Mouse (Mus musculus) hindbrain, embryonic 12.5 days (tissue): Measurements from ENCODE around the gene Nop10. TPM values are rescaled to one million over a fixed set of nuclear protein-coding genes. Genes with fewer than 3 reads are reported as not detected.

Experiments
- ATAC-seq: fragments of 200-750 bp; cut with Nextera tagmentation; 2 replicates; pipeline ENCODE4 v1.8.0; 2017; ENCODE audit warnings: moderate TSS enrichment; ENCODE audit not compliant: low FRiP score
- H3K27ac ChIP-seq: fragments of 300-500 bp; sonication (generic); 2 replicates; pipeline ENCODE4 v1.5.1; 2016; ENCODE audit warnings: mild to moderate bottlenecking
- H3K27me3 ChIP-seq: fragments of 300-500 bp; sonication (generic); 2 replicates; pipeline ENCODE4 v1.6.1; 2016; ENCODE audit warnings: mild to moderate bottlenecking
- H3K36me3 ChIP-seq: fragments of 300-500 bp; sonication (generic); 2 replicates; pipeline ENCODE4 v1.6.1; 2016; ENCODE audit warnings: mild to moderate bottlenecking
- H3K4me1 ChIP-seq: fragments of 300-500 bp; sonication (generic); 2 replicates; pipeline ENCODE4 v1.6.1; 2016
- H3K4me2 ChIP-seq: fragments of 300-500 bp; sonication (generic); replicated peaks from 2 replicates; pipeline ENCODE4 v1.6.1; 2016; ENCODE audit warnings: mild to moderate bottlenecking
- H3K4me3 ChIP-seq: fragments of 300-500 bp; sonication (generic); 2 replicates; pipeline ENCODE4 v1.5.1; 2016; ENCODE audit warnings: mild to moderate bottlenecking
- H3K9ac ChIP-seq: fragments of 300-500 bp; sonication (generic); 2 replicates; pipeline ENCODE4 v1.6.1; 2016; ENCODE audit warnings: mild to moderate bottlenecking, moderate library complexity
- H3K9me3 ChIP-seq: fragments of 300-500 bp; sonication (generic); replicated peaks from 2 replicates; pipeline ENCODE4 v1.6.1; 2016; ENCODE audit warnings: mild to moderate bottlenecking
- WGBS: fragments of 180-500 bp; shearing (Covaris S2); methylation state at CpG from one replicate; pipeline ENCODE4 v1.1.7; 2016; 5-methylcytosine and 5-hydroxymethylcytosine counted together
- polyA plus RNA-seq: library from polyadenylated mRNA; unstranded; fragments of >200 nt; fragmentation: Nextera tagmentation; extraction: Ambion mirVana; gene quantifications from 2 replicates; pipeline ENCODE4 v1.2.1, GENCODE M21; 2016

Gene Nop10
- polyA plus RNA-seq, 1 experiment from 2014 or later = 127 TPM

GRCm38 (mm10) chr2:112292823-112293222 is 31.1 kb downstream of the Nop10 start:
- WGBS = 92% methylated on average over 2 of the region's 2 CpGs
- no peaks in the 10 kb centered on the region for H3K4me1 ChIP-seq
- no peak for ATAC-seq
- no peak overlapping the region for H3K27ac ChIP-seq
- H3K27me3 ChIP-seq = no peaks in the 10 kb centered on the region
- no peaks in the 10 kb centered on the region for H3K9me3 ChIP-seq
- no peak overlapping the region for H3K9ac ChIP-seq
- no peaks in the 10 kb centered on the region for H3K36me3 ChIP-seq
- no peak overlapping the region for H3K4me3 ChIP-seq
- no peak overlapping the region for H3K4me2 ChIP-seq

DNA sequence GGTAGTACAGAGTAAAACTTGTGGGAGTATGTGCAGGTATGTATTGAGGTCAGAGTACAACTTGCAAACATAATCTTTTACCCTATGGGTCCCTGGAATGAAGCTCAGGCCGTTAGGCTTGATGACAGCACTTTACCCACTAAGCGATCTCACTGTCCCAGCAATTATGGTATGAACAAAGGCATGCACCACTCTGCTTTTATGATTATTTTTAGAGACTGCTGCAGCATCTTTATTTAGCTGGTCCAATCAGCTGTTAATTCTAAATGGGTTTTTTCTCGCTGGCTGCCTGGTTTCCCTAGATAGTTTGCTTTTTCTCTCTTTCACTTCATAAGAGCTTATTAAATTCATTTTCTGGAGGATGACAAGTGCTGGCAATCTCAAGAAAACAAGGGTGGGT is 34.5 kb downstream of the Nop10 start:
- Histone ChIP-seq H3K36me3 (no peaks in the 10 kb centered on the region), H3K9ac (no peak overlapping the region), H3K27ac (no peak overlapping the region), H3K9me3 (no peaks in the 10 kb centered on the region), H3K27me3 (no peaks in the 10 kb centered on the region), H3K4me3 (no peak overlapping the region), H3K4me2 (no peak overlapping the region), H3K4me1 (no peaks in the 10 kb centered on the region)
- no peak for ATAC-seq
- 88% methylated on average over 3 of the region's 3 CpGs for WGBS

DNA sequence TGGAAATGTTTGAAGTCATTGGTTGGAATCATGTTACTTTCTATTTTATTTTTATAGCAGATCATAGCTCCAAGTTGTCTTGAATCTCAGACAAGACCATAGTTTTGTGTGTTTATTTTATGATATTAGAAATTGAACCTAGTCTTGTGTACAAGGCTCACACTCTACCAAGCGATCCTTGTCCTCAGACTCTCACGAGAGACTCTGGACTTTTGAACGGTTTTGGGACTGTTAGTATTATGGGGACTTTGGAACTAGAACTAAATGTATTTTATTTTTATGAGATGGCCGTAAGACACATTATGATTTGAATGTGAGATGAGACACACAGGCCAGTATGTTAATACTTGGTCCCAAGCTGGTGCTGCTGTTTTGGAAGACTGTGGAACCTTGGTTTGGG is 36.5 kb downstream of the Nop10 start:
- H3K4me1 ChIP-seq = no peaks in the 10 kb centered on the region
- no peaks in the 10 kb centered on the region for H3K36me3 ChIP-seq
- H3K4me2 ChIP-seq = no peak overlapping the region
- H3K4me3 ChIP-seq = no peak overlapping the region
- H3K9me3 ChIP-seq = no peaks in the 10 kb centered on the region
- 96% methylated on average over 4 of the region's 4 CpGs for WGBS
- H3K27me3 ChIP-seq = no peaks in the 10 kb centered on the region
- no peak overlapping the region for H3K27ac ChIP-seq
- no peak overlapping the region for H3K9ac ChIP-seq
- no peak for ATAC-seq

GRCm38 (mm10) chr2:112308671-112309070 is 46.9 kb downstream of the Nop10 start:
- Histone ChIP-seq H3K27me3 (no peaks in the 10 kb centered on the region), H3K9me3 (no peaks in the 10 kb centered on the region), H3K27ac (no peak overlapping the region), H3K4me3 (no peak overlapping the region), H3K9ac (no peak overlapping the region), H3K4me1 (no peaks in the 10 kb centered on the region), H3K4me2 (no peak overlapping the region), H3K36me3 (no peaks in the 10 kb centered on the region)
- no peak for ATAC-seq
- WGBS = 92% methylated on average over 3 of the region's 3 CpGs

DNA sequence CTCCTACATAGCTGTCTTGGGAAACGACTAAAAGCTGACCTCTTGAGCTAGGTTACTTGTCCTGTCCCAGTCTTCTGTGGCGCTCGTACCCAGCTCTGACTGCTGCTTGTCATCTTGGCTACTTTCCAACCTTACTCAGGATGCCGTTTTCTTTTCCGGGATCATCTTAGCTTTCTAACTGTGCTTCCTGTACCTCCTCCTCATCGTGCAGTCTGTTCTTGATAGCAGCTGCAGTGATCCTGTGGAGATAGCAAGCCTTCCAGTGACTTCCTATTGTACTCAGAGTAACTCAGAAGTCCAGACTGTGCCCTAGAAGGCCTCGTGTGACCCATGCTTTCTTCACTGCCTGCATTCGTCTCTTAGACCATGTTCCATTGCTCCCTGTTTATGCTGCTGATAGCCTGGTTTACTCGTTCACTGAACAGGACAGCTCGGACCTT is 47.5 kb downstream of the Nop10 start:
- 82% methylated on average over 10 of the region's 10 CpGs for WGBS
- no peak overlapping the region for H3K4me2 ChIP-seq
- H3K27ac ChIP-seq = no peak overlapping the region
- H3K36me3 ChIP-seq = no peaks in the 10 kb centered on the region
- no peak for ATAC-seq
- H3K4me3 ChIP-seq = no peak overlapping the region
- H3K9me3 ChIP-seq = no peaks in the 10 kb centered on the region
- no peaks in the 10 kb centered on the region for H3K4me1 ChIP-seq
- no peak overlapping the region for H3K9ac ChIP-seq
- no peaks in the 10 kb centered on the region for H3K27me3 ChIP-seq

Other genes with a start within 250 kb of the Nop10 start
- gene Olfr1310, start 249.2 kb upstream of the Nop10 start, polyA plus RNA-seq = not detected in 2 replicates
- gene Olfr1311, start 237.5 kb upstream of the Nop10 start, polyA plus RNA-seq = not detected in 2 replicates
- not detected in 2 replicates for gene Olfr1312, start 211.7 kb upstream of the Nop10 start, polyA plus RNA-seq
- gene Olfr1313, start 184.1 kb upstream of the Nop10 start, polyA plus RNA-seq = not detected in 2 replicates
- not detected in 2 replicates for gene Olfr1314, start 165.1 kb upstream of the Nop10 start, polyA plus RNA-seq
- gene Olfr1315-ps1, start 146.5 kb upstream of the Nop10 start, polyA plus RNA-seq = not detected in 2 replicates
- not detected in 2 replicates for gene Olfr1316, start 126.9 kb upstream of the Nop10 start, polyA plus RNA-seq
- not detected in 2 replicates for gene Olfr1317, start 121.6 kb upstream of the Nop10 start, polyA plus RNA-seq
- gene Olfr1318, start 107.7 kb upstream of the Nop10 start, polyA plus RNA-seq = not detected in 2 replicates
- gene Lpcat4, start 22.5 kb upstream of the Nop10 start, polyA plus RNA-seq = 12.1 and 15.5 TPM in 2 replicates
- 0.05 and 0.09 TPM in 2 replicates for gene Nutm1, start 2.6 kb upstream of the Nop10 start, polyA plus RNA-seq
- 20.4 and 21.1 TPM in 2 replicates for gene Slc12a6, start 3.9 kb downstream of the Nop10 start, polyA plus RNA-seq
- not detected in 2 replicates for gene Gm21985, start 4.4 kb downstream of the Nop10 start, polyA plus RNA-seq
- gene Emc4, start 106.1 kb downstream of the Nop10 start, polyA plus RNA-seq = 109 and 113 TPM in 2 replicates
- 43.3 and 48.4 TPM in 2 replicates for gene Katnbl1, start 117.3 kb downstream of the Nop10 start, polyA plus RNA-seq
- 13.4 and 13.8 TPM in 2 replicates for gene Emc7, start 193.1 kb downstream of the Nop10 start, polyA plus RNA-seq
- 0.13 and 0.23 TPM in 2 replicates for gene Chrm5, start 218.8 kb downstream of the Nop10 start, polyA plus RNA-seq
- gene Aven, start 231.0 kb downstream of the Nop10 start, polyA plus RNA-seq = 6.5 and 7.9 TPM in 2 replicates